Mouse (Mus musculus): ENCODE data around the gene Fut7.

Gene Fut7

GRCm38 (mm10) chr2:25423626-25424025, 559 bp downstream of the Fut7 start:
- no peak for DNase-seq (ENCODE audit: low spot score in 2 of 2)

GRCm38 (mm10) chr2:25425481-25425880, 2.4 kb downstream of the Fut7 start:
- DNase-seq (ENCODE audit: low spot score in 2 of 2), result no peak

GRCm38 (mm10) chr2:25426721-25427191, 3.7 kb downstream of the Fut7 start:
- DNase-seq (ENCODE audit: low spot score in 2 of 2), result peak; percentile 69 to 75

GRCm38 (mm10) chr2:25427256-25427655, 4.2 kb downstream of the Fut7 start:
- DNase-seq (ENCODE audit: low spot score in 2 of 2), result no peak

GRCm38 (mm10) chr2:25428442-25429236, 5.6 kb downstream of the Fut7 start, which contains the start of gene Abca2:
TSS of gene Abca2 (plus strand) at chr2:25428703.
- DNase-seq (ENCODE audit: low spot score in 2 of 2), result peak; percentile 94

- DNase-seq (ENCODE audit: low spot score in 2 of 2), result no peak
Observed at GRCm38 (mm10) chr2:25429435-25430180, 6.5 kb downstream of the Fut7 start.

- DNase-seq (ENCODE audit: low spot score in 2 of 2), result no peak
Observed at GRCm38 (mm10) chr2:25430395-25431233, 7.5 kb downstream of the Fut7 start.

- no peak for DNase-seq (ENCODE audit: low spot score in 2 of 2)
Observed at GRCm38 (mm10) chr2:25431308-25431855, 8.3 kb downstream of the Fut7 start.

GRCm38 (mm10) chr2:25432326-25433098, 9.4 kb downstream of the Fut7 start:
- DNase-seq (ENCODE audit: low spot score in 2 of 2), result no peak

- DNase-seq (ENCODE audit: low spot score in 2 of 2), result no peak
Observed at GRCm38 (mm10) chr2:25433101-25433500, 10.0 kb downstream of the Fut7 start.

GRCm38 (mm10) chr2:25434292-25434691, 11.2 kb downstream of the Fut7 start:
- DNase-seq (ENCODE audit: low spot score in 2 of 2), result no peak

- no peak for DNase-seq (ENCODE audit: low spot score in 2 of 2)
Observed at GRCm38 (mm10) chr2:25436286-25436820, 13.3 kb downstream of the Fut7 start.

GRCm38 (mm10) chr2:25441067-25441466, 18.0 kb downstream of the Fut7 start:
- DNase-seq (ENCODE audit: low spot score in 2 of 2), result no peak

- no peak for DNase-seq (ENCODE audit: low spot score in 2 of 2)
Observed at GRCm38 (mm10) chr2:25442682-25443081, 19.6 kb downstream of the Fut7 start.

GRCm38 (mm10) chr2:25450853-25451647, 28.0 kb downstream of the Fut7 start:
- DNase-seq (ENCODE audit: low spot score in 2 of 2), result no peak

- no peak for DNase-seq (ENCODE audit: low spot score in 2 of 2)
Observed at GRCm38 (mm10) chr2:25452951-25453350, 29.9 kb downstream of the Fut7 start.

- DNase-seq (ENCODE audit: low spot score in 2 of 2), result no peak
Observed at GRCm38 (mm10) chr2:25456205-25456953, 33.3 kb downstream of the Fut7 start, which contains the start of gene Clic3. TSS of gene Clic3 (plus strand) at chr2:25456838.

GRCm38 (mm10) chr2:25457022-25457896, 34.2 kb downstream of the Fut7 start:
- no peak for DNase-seq (ENCODE audit: low spot score in 2 of 2)
